Mouse (Mus musculus) WW6 (cell line): ENCODE measurements around the gene Sh3kbp1.

Experiments used
- DNase-seq: peaks from one replicate; pipeline ENCODE4 v3.0.0-alpha.2; 2013; ENCODE audit warnings: low read depth, low spot score

Gene Sh3kbp1

DNA sequence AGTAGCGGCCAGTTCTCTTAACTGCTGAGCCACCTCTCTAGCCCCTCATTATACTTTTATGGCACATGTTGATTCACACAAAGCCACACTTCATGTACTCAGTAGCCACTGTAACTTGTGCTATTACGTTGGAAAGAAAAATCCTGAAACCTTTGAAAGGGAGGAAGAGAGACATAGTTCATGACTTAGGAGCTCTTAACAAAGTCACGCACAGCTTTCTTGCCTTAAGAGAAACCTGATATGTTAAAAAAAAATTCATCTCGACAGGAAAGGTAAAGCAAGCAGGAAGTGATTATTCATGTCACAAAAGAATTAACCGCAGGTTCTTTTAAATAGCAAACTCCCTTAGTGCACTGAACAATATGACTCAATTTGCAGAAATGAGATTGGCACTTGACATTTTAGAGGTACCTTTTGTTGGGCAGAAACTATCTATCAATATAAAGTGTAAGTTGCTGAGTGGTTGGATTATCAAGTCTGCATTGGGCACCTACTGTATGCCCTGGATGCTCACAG, 51.3 kb downstream of the Sh3kbp1 start:
- DNase-seq, result no peak

DNA sequence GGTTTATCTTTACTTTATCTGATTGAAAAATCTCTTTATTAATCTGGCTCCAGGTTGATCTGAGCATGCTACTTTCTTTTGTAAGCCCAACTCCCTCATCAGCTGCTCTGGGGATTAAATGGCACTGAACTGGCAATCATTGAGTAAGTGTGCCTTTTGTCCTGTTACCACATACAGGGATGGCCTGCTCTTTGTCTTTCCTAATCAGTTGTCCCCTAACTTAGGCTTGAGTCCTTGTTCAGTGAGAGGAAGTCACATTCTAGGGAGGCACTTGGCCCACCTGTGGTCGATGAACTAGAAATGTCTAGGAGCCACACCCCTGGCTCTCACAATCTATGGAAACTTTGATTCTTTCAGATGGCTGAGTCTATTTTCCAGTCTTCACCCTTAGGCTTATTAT, 58.4 kb downstream of the Sh3kbp1 start:
- no peak for DNase-seq

DNA sequence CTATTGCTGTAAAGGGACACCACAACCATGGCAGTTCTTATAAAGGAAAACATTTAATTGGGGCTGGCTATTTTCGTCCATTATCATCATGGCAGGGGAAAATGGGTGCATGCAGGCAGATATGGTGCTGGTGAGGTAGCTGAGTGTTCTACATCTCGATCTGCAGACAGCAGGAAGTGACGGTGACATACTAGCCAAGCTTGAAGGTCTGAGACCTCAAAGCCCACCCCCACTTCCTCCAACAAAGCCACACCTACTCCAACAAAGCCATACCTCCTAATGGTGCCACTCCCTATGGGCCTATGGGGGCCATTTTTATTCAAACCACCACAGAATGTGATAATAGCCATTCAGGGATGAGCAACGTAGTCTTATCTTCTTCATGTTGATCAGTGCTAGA, 59.8 kb downstream of the Sh3kbp1 start:
- DNase-seq, result no peak

DNA sequence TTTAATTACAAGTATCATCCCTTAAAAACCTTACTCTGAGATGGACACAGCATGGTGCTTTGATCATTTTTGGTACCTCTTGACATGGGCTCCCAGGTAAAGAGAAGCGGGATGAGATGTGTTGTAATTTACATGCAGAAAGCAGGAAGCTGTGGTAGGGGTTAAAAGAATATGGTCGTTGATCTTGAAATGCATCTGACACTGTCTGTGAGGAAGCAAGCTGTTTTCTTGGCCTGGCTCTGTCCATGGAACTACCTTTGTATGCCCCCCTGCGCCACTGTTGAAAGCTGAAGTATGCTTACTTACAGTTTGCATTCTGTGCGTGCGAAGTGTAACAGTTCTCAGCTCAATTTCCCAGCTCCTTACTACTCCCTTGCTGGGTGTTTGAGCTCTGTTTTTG, 61.6 kb downstream of the Sh3kbp1 start:
- no peak for DNase-seq

DNA sequence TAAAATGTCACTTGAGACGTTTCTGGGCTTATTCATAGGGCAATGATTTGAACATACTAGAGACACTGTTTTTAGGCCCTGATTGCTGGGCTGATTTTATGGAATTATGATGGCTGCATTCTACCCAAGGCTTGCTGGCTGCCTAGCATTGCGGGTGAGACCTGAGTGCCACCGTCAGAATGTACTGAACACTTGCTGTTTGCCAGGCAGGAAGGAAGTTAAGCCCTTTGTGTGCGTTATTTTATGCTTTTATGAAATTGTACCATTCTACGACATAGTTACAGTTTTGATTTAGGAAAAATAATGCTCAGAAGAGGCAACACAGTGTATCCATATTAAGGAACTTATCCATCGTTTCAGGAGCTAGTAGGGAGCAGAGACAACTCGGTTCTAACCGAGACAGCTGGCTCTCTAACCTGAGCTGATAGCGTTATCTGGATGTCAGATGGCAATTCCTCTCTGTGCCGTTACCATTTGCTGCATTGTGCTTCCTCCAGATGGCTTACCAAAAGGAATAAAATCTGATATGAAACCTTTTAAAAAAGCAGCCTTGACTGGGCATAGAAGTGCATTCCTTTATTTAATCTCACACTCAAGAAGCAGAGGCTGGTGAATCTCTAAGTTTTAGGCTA, 62.8 kb downstream of the Sh3kbp1 start:
- no peak for DNase-seq

DNA sequence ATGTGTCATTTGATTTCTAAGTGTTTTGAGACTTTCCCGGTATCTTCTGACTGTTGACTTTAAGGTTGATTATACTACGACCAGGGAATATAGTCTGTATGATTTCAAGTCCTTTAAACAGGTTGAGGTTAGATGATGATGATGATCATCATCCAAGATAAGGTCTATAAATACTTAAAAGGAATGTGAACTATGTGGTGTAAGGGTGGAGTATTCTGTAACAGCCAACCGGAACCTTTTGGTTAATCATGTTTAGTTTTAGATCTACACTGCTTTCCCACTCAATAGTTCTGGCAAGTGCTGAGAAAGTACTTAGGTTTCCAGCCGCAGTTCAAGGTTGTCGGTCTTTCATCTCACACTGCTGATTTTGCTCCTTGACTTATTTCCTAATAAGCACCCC, 66.1 kb downstream of the Sh3kbp1 start:
- DNase-seq, result no peak

DNA sequence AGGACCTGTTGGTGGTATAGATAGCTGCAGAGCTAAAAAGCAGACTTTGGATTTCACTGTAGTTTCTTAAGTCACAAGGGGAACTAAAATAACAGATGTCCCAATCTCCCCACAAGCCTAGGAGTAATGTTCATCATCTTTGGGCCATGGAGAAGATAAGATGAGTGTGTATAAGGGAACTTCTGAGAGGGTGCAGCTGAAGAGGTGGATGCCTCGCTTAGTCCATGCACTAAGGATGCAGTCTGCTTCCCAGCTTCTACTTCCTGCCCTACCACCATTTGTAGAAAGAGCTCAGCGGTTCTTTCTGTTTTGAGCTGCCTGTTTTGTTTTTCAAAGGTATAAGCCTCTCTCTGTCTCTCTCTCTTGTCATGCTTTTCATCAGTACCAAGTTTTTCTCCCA, 69.5 kb downstream of the Sh3kbp1 start:
- DNase-seq, result no peak

DNA sequence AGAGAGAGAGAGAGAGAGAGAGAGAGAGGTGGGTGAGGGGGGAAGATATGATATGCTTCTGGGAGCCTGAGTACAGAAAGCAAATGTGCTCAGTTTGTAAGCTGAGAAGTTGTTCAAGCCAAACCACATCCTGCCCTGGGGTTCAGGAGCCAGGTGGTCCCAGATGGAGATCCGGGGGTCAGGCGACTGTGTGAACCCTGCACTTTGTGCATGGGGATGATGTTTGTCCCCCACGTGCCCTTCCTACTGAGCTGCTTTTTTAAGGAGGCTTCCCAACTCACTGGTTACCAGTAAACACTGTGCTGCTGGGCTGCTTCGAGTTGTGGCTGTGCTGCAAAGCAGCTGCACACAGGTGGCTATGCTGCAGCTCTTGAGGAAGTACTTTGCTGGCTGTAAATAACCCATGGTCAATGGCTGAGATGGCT, 70.0 kb downstream of the Sh3kbp1 start:
- no peak for DNase-seq

DNA sequence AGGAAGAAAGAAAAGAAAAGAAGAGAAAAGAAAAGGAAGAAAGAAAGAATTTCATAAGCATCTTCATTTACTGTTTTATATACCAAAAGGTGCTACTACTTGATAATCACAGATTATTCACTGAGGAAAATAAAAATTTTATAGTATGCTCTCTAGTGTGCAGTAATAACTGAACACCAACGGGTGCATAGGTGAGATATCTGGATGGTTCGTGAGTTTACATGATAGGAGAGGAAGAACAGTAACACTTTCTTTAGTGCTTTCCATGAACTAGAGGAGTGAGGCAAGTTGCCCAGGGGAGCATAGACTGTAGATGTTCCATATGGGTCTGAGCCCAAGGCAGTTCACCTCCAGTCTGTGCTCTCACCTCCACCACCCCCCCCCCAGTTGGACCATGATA, 75.8 kb downstream of the Sh3kbp1 start:
- DNase-seq, result no peak

DNA sequence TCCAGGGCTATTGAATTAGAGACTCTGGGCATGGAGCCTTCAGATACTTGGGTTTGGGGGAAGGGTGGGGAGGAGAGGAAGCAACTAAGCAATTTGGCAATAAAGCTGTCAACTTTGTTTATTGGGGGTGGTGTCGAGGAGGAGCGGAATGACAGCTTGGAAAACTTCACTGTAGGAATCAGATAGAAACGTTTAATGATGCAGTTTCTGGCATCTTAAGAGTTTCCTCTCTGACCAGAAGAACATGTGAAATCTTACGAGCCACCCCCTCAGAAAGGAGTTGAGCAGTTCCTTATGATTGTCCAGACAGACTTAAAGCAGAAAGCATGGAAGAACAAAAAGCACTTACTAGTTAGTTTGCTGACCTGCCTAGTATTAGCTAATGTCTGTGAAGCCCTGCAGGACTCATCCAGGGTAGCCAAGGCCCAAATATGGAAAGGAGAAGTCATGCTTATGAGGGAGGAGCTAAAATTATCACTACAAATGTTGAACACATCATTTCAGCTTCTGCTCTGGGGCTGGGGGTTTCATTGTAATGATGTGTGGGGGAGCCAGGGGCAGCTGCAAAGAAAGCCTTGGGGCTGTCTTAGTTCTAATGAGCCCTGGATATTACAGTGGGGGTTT, 77.4 kb downstream of the Sh3kbp1 start:
- no peak for DNase-seq

DNA sequence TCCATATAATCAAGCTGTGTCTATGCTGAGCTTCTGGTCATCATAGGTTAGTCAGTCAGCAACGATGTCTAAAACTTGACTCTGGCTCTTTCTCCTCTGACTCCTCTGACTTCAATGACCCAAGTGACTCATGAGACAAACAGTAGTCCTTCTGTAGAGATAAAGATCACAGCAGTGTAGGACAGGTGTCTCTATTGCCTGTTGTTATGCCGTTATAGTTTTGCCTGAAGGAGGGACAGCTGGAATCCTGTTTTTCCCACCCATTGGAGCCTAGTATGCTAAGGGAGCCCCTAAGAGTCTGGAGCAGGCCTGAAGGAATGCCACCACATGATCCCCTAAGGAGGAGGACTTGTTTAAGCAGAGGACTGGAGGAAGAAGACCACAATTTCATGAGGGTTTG, 78.3 kb downstream of the Sh3kbp1 start:
- DNase-seq, result no peak

DNA sequence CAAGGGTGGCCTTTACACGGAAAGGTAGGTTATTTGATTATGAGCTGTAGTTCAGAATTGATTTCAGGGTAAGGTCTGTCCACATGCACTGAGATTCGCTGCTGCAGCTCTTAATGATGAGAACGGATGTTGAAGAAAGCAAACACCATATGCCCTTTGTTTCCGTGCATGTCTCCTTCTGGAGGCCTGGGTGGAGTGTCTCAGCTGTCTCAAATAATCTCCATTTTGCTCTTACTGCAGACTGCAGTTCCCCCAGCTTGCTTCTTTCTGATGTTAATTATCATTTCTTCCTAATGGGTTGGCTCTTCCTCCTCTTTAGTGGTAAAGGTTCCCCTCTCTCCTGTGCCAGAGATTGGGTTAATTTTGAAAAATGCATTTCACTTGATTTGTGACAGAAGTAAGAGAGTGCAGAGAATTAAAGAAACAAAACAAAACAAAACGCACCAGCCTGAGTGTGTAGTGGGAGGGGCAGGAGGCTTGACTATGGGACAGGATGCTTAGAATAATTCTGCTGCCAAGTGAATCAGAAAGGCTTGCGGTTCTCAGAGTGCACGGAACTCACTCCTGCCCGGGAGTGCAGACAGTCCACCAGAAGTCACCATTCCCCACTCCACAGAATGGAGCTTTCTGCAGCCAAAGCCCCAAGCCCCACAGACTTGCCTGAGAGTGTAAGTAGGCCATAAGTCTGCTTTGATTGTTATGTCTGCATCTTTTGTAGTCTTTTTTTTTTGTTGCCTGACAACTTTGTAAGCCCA, 81.2 kb downstream of the Sh3kbp1 start:
- no peak for DNase-seq

DNA sequence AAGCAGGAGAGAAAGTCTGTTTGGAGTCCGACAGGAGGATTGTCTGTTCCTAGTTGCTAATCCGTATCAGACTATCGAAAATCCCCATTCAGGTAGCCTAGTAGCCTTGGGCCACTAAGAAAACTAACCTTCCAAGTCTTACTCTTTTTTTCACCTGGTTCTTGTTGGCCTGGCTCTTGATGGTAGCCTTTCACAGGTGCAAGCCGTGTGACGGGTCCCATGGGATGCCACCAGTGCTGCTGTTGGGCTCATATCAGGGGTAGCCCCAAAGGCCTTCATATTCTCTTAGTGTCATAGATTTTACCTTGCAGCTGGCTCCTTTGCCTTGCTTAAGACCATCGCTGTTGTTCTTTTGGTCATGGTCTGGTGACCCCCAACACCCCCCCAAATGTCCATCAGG, 82.2 kb downstream of the Sh3kbp1 start:
- no peak for DNase-seq

DNA sequence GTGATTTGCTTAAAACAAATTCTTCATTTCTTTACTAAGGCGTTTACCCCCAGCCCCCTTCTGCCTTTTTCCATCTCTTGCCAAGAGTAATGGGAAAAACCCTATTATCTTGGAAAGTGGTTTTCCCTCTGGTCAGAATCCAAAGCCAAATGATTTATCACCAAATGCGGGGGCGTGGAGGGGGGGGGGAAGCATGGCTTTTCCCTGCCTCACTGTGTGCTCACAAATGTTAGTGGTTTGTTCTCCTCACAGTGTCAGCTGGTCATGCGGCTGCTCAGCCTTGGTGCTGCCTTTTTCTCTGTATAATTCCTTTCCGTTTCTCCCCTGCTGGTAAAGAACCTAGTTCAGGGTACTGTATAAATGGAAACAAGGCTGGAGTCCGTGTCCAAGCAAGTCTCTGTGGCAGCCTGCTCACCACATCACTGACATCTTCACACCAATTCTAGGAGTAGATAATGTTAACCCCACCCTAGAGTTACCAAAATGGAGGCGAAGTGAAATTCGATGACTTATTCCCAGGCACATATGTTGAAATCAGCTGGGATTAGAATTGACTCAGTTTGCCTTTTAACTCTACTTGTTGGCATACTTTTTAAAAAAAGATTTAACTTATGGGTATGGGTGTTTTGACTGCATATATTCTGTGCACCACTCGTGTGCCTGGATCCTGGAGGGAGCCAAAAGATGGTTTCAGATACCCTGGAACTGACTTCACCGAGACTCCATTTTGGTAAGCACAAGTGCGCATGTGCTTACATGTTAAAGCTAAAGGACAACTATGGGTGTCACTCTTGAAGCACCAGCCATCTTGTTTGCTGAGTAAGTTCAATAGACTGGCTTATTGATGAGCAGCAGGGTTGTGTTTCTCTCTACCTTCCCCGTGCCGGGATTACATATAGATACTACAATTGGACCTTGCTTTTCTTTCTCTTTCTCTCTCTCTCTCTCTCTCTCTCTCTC, 84.3 kb downstream of the Sh3kbp1 start:
- DNase-seq, result no peak

DNA sequence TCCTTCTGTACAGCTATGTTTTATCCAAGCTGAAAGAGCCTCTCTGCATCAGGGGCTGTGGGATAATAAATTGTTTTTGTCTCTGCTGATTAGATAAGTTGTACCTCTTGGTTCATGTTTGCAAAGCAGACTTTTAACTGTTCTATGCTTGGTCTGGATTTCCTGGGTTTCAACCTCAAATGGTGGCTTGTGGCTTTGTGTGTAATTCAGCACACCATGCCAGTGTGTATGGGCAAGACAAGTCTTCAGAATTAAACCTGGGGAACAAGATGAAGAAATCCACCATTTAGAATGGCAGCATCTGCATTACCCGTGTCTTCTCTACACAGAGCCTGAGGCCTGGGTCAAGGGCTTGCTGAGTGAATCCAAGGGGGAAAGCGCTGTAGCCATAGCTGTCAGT, 86.1 kb downstream of the Sh3kbp1 start:
- no peak for DNase-seq

DNA sequence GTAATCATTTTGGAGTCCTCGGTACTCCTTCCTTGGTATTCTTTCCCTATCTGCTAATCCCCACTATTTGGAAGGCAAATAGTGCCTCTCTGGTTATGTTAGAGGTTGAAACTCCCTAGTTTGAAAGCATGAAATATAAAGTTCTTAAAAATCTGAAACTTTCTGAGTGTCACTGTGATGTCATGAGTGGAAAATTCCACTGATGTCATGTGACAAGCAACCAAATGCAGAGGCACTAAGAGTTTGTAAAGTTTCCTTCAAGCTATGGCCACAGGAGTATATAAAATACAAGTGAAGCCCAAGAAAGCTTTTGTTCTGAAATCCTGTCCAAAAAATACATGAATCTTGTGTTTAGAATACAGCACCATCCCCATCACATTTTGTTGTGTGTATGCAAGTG, 94.3 kb downstream of the Sh3kbp1 start:
- DNase-seq, result no peak

DNA sequence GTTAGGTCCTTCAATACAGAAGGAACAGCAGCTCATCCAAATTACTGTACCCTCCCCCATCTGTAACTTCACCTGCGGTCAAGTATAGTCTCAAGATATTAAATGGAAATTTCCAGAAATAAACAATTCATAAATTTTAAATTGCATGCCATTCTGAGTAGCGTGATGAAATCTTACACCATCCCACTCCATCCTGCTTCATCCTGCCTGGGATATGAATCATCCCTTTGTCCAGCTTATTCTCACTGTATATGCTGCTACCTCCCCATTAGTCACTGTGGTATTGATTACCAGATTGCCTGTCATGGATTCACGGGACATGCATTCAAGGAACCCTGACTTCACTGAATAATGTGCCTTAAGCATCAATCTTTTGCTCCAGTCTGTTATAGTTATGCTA, 104.3 kb downstream of the Sh3kbp1 start:
- no peak for DNase-seq

DNA sequence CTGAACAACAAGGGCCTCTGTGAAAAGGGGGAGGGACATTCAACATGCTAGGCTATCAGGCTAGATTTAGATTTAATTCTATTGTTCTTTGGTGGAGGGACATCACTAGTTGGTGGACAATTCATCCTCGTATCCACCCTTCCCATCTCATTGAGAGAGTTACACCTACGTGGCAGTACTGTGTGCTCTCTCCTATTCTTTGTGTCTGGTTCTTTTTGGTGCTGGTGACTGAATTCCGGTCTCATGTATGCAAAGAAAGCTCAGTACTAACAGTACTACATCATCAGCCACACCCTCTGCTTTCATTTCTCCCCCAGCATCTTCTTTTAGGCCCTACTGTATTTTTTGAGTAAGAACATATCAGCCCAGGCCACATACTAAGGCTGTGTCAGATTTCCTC, 105.8 kb downstream of the Sh3kbp1 start:
- no peak for DNase-seq

DNA sequence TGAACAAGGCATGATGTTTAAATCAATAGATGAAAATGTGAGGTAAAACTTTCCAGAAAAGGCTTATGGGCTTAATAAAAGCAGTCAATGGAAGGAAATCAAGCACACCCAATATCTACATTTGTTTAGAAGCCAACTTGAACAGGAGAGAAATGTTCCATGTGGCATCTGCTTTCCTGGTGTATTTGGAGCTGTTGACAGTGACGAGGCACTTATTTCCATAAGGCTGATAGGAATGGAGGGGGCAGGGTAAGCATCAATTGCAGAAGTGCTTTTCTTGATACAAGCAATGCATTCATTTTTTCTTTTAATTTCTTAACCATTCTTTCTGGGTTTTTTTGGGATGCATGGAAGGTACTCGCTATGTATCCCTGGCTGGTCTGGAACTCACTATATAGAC, 106.9 kb downstream of the Sh3kbp1 start:
- no peak for DNase-seq

DNA sequence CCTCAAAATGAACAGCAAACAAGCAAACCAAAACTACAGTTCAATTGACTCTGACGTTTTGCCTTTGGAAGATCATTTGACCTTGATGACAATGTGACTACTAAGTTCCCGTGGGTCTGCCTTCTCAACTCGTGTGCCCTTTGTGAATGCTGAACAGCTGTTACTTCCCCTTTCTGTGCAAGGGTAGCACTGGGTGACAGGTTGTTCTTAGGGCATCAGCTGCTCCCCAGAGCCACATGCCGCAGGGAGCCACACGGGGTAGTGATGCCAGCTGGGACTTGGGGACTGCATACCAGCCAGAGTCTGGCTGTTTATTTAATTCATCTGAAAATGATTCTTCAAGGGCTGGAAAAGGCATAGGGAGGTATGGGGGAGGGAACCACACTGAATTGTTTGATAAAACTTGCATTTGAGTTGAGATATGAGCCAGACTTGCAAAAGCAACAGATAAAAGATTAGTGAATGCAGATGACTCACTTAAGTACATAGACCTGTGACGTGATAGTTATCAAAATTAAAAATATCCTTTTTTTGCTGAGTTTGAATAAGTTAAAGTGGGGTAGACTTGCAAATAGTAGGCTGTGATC, 108.5 kb downstream of the Sh3kbp1 start:
- no peak for DNase-seq

DNA sequence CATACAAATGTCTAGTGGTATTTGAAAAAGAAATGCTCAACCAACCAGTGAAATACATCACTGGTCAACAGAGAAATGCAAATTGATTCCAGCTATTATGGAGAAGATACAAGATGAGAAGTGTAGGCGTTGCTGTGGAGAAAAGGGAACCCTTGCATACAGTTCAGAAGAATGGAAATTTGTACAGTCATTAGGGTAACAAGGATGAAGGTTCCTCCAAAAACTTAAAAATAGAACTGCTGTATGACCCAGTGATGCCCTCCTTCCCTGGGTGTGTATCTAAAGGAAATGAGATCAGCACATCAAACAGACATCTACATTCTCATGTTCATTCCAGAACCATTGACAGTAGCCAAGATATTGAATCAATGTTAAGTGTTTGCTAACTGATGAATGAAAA, 110.3 kb downstream of the Sh3kbp1 start:
- DNase-seq, result no peak
